Mouse (Mus musculus) heart, postnatal 4 days (tissue): ENCODE results near the gene Uroc1. TPM values are rescaled to one million over a fixed set of nuclear protein-coding genes. Genes with fewer than 3 reads are reported as not detected.

Experiments used
- DNase-seq: peaks from one replicate; pipeline ENCODE4 v3.0.0; 2021
- total RNA-seq, 2 experiments: library from RNA; stranded (reverse); gene quantifications; 2 replicates each; pipeline ENCODE4 v1.2.3; 2021

The Uroc1 gene
- total RNA-seq, 2 experiments from 2014 or later: not detected

GRCm38 (mm10) chr6:90358142-90358541 lies 25.1 kb downstream of the Uroc1 start:
- no peak for DNase-seq

GRCm38 (mm10) chr6:90359445-90359844 lies 26.4 kb downstream of the Uroc1 start:
- DNase-seq: no peak

- DNase-seq: peak; percentile 69
Observed at GRCm38 (mm10) chr6:90360024-90360781, 27.1 kb downstream of the Uroc1 start.

GRCm38 (mm10) chr6:90360922-90361614 lies 28.0 kb downstream of the Uroc1 start:
- DNase-seq: no peak

GRCm38 (mm10) chr6:90363301-90363700 lies 30.2 kb downstream of the Uroc1 start:
- no peak for DNase-seq

GRCm38 (mm10) chr6:90368976-90369724 lies 36.1 kb downstream of the Uroc1 start, which contains the start of gene Zxdc:
Zxdc (plus strand) TSS chr6:90369492.
- DNase-seq: peak; percentile 100

GRCm38 (mm10) chr6:90369725-90370553 lies 36.9 kb downstream of the Uroc1 start:
- DNase-seq: peak; percentile 46

- DNase-seq: peak; percentile 21
Observed at GRCm38 (mm10) chr6:90374647-90375046, 41.6 kb downstream of the Uroc1 start.

GRCm38 (mm10) chr6:90377708-90378107 lies 44.6 kb downstream of the Uroc1 start:
- DNase-seq: no peak

GRCm38 (mm10) chr6:90381465-90381864 lies 48.4 kb downstream of the Uroc1 start:
- no peak for DNase-seq

GRCm38 (mm10) chr6:90390629-90391028 lies 57.5 kb downstream of the Uroc1 start:
- no peak for DNase-seq

- DNase-seq: no peak
Observed at GRCm38 (mm10) chr6:90393948-90394347, 60.9 kb downstream of the Uroc1 start.

GRCm38 (mm10) chr6:90395751-90396150 lies 62.7 kb downstream of the Uroc1 start:
- no peak for DNase-seq

GRCm38 (mm10) chr6:90397291-90397690 lies 64.2 kb downstream of the Uroc1 start:
- DNase-seq: no peak

GRCm38 (mm10) chr6:90408632-90409031 lies 75.5 kb downstream of the Uroc1 start:
- DNase-seq: no peak

- no peak for DNase-seq
Observed at GRCm38 (mm10) chr6:90410972-90411371, 77.9 kb downstream of the Uroc1 start.

GRCm38 (mm10) chr6:90411926-90412325 lies 78.8 kb downstream of the Uroc1 start:
- no peak for DNase-seq

Other genes starting within 250 kb of the Uroc1 start
- gene Vmn1r50, start 231.9 kb upstream of the Uroc1 start, total RNA-seq: not detected
- gene Vmn1r51, start 210.7 kb upstream of the Uroc1 start, total RNA-seq: not detected
- not detected for gene Vmn1r52, start 158.5 kb upstream of the Uroc1 start, total RNA-seq
- gene V1ra8, start 130.5 kb upstream of the Uroc1 start, total RNA-seq: not detected
- not detected for gene Vmn1r53, start 108.8 kb upstream of the Uroc1 start, total RNA-seq
- not detected for gene Vmn1r54, start 87.0 kb upstream of the Uroc1 start, total RNA-seq
- not detected for gene BC048671, start 32.1 kb upstream of the Uroc1 start, total RNA-seq
- gene Chst13, start 8.1 kb upstream of the Uroc1 start, total RNA-seq: not detected
- gene Zxdc, start 36.2 kb downstream of the Uroc1 start, total RNA-seq: 10 to 100 TPM; 17.4 to 18.6 TPM
- not detected for gene Cfap100, start 95.5 kb downstream of the Uroc1 start, total RNA-seq
- 10 to 100 TPM in 1 of 2 experiments, 1 to 10 TPM in 1; 9.7 to 11.6 TPM for gene Klf15, start 129.3 kb downstream of the Uroc1 start, total RNA-seq
- 1 to 10 TPM in 1 of 2 experiments, under 1 TPM in 1; 0.61 to 1.2 TPM for gene Aldh1l1, start 153.1 kb downstream of the Uroc1 start, total RNA-seq